Mouse (Mus musculus): Measurements from ENCODE around the gene Snd1.

DNA sequence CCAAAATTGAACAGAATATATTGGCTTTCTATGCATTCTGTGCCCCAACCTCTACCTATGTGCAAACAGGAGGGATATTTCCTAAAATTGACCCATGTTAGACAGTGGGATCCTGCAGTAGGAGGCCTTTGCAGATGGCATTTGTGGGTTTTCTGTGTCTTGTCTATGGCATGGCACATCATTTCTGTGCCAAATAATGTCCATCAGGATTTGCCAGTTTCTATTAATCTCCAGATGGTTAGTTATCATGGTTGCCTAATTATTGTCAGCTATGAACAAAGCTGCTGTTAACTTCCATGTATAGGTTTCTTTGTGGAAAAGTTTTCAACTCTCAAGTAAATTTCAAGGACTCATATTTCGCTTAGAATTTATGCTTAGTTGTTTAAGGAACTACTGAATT is 192.6 kb downstream of the Snd1 start:
- TF ChIP-seq POLR2A (IDR thresholded peaks at IDR 0.05; ENCODE audit: insufficient read length, low read depth) (no peak), TCF12 (IDR thresholded peaks at IDR 0.05; ENCODE audit: insufficient read depth, poor library complexity, severe bottlenecking) (no peak), POLR2AphosphoS2 (IDR thresholded peaks at IDR 0.05; ENCODE audit: insufficient read length, low read depth) (no peak), E2F4 (IDR thresholded peaks at IDR 0.05; ENCODE audit: insufficient read depth) (no peak)

Measured in myocyte (in vitro differentiated cells).